In the genomic region with DNA sequence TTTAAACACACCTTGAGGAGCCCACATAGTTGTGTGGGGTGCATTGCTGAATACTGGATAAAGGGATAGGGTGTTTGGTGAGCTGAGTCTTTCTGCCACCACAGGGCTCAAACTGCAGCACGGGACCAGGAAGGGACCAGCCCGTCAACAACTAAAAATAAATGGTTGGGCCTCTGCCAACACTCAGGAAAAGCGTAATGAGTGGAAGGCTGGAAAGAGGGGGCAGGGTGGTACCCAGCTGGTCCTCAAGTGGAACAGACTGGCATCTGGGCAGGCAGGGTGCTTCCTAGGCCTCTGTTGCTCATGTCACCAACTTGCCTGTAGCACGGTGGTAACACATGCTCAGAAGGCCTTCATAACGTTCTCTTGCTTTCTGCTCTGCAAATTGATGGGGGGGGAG, we compare ENCODE assay signal across 8 mouse cellular contexts. TPM values are rescaled to one million over a fixed set of nuclear protein-coding genes. Genes with fewer than 3 reads are reported as not detected.
A peak's percentile ranks its signal among the peaks of the same experiment; 100 is the strongest.
DNase-seq lines count a peak whose midpoint lies in the region; ATAC-seq and TF ChIP-seq lines count a peak whose summit lies in the region.
"Had no signal": no experiment of that assay in that cellular context is flagged by ENCODE, and none has a peak within 500 bp of the region (broad histone marks: within the 10 kb centered on the region; RNA-seq: fewer than 3 reads in every experiment).

No protein-coding gene starts in this region.

- no peak overlapping the region for H3K4me3 ChIP-seq in layer of hippocampus, adult 2 months
- no peak overlapping the region for H3K4me3 ChIP-seq in forebrain, embryonic 14.5 days (ENCODE audit: low read depth, low read length)
- no peak overlapping the region for H3K4me3 ChIP-seq in intestine, embryonic 16.5 days (ENCODE audit: low read length)
- H3K4me3 ChIP-seq in olfactory bulb, adult 2 months (ENCODE audit: insufficient read depth, low read depth, low read length) = no peak overlapping the region
- H3K4me3 ChIP-seq: megakaryocyte, embryonic 14.5 days had no signal

- no peaks in the 10 kb centered on the region for H3K36me3 ChIP-seq in forebrain, embryonic 14.5 days (ENCODE audit: control insufficient read depth, insufficient read depth, low read length)
- H3K36me3 ChIP-seq in intestine, embryonic 16.5 days (ENCODE audit: control insufficient read depth, insufficient read depth, low read length) = no peaks in the 10 kb centered on the region

- no peaks in the 10 kb centered on the region for H3K9me3 ChIP-seq in forebrain, embryonic 14.5 days (replicated peaks; ENCODE audit: control insufficient read depth, low read length)
- no peaks in the 10 kb centered on the region for H3K9me3 ChIP-seq in intestine, embryonic 16.5 days (ENCODE audit: control insufficient read depth, low read length)
- H3K9me3 ChIP-seq: megakaryocyte, embryonic 14.5 days had no signal

- peak overlapping the region; percentile 86 for H3K27ac ChIP-seq in layer of hippocampus, adult 2 months
- H3K27ac ChIP-seq in forebrain, embryonic 14.5 days (ENCODE audit: low read depth, low read length) = no peak overlapping the region
- peak overlapping the region; percentile 73 for H3K27ac ChIP-seq in intestine, embryonic 16.5 days (ENCODE audit: low read length)
- 0 out of 2 replicates have a peak overlapping the region, but pooled peaks have one; percentile 2 for H3K27ac ChIP-seq in olfactory bulb, adult 2 months (ENCODE audit: insufficient read depth, low read depth, low read length)

- whole genome bisulfite sequencing in forebrain, embryonic 14.5 days = 37% methylated on average over 5 of the region's 5 CpGs
- WGBS in intestine, embryonic 16.5 days = 50% methylated on average over 5 of the region's 5 CpGs
- 23% methylated on average over 5 of the region's 5 CpGs for WGBS in olfactory bulb, adult 2 months

- ATAC-seq in forebrain, embryonic 14.5 days = peak; percentile 56; the same call in 1 of the 2 replicates
- no peak for ATAC-seq in intestine, embryonic 16.5 days
- ATAC-seq in frontal cortex, adult (ENCODE audit: low TSS enrichment) = no peak

- TF ChIP-seq CTCF in layer of hippocampus, adult 2 months (conservative IDR thresholded peaks at IDR 0.05) = no peak
- no peak for TF ChIP-seq CTCF in olfactory bulb, adult 2 months (IDR thresholded peaks at IDR 0.05; ENCODE audit: insufficient read depth, low read depth, low read length)

- no peak overlapping the region for H3K9ac ChIP-seq in forebrain, embryonic 14.5 days (ENCODE audit: low read length)
- 0 out of 2 replicates have a peak overlapping the region, but pooled peaks have one; percentile 38 for H3K9ac ChIP-seq in intestine, embryonic 16.5 days (ENCODE audit: low read depth, low read length)

- no peak for TF ChIP-seq POLR2A in olfactory bulb, adult 2 months (IDR thresholded peaks at IDR 0.05; ENCODE audit: insufficient read depth, low read depth, low read length)

- H3K4me2 ChIP-seq in forebrain, embryonic 14.5 days (ENCODE audit: low read length) = no peak overlapping the region
- no peak overlapping the region for H3K4me2 ChIP-seq in intestine, embryonic 16.5 days (ENCODE audit: low read depth, low read length)

- H3K27me3 ChIP-seq in forebrain, embryonic 14.5 days (replicated peaks; ENCODE audit: control insufficient read depth, insufficient read depth, low read length) = no peaks in the 10 kb centered on the region
- no peaks in the 10 kb centered on the region; the same call in 1 of the 2 replicates for H3K27me3 ChIP-seq in intestine, embryonic 16.5 days (replicated peaks; ENCODE audit: control insufficient read depth, insufficient read depth, low read length)

- peaks cover 15% of the 10 kb centered on the region for H3K4me1 ChIP-seq in forebrain, embryonic 14.5 days (ENCODE audit: control insufficient read depth, insufficient read depth, low read length)
- H3K4me1 ChIP-seq in intestine, embryonic 16.5 days (ENCODE audit: control insufficient read depth, insufficient read depth, low read length) = peaks cover 52% of the 10 kb centered on the region
- peaks cover 48% of the 10 kb centered on the region for H3K4me1 ChIP-seq in olfactory bulb, adult 2 months (ENCODE audit: control insufficient read depth, insufficient read depth, low read length)

- DNase-seq in layer of hippocampus, adult 2 months (ENCODE audit: low spot score in 2 of 2) = no peak
- DNase-seq in layer of hippocampus, postnatal 36 days = no peak
- peak; percentile 56 for DNase-seq in forebrain, embryonic 14.5 days (ENCODE audit: low spot score)
- DNase-seq in thymus, postnatal 0 days (ENCODE audit: low spot score) = no peak

RNA-seq across cellular contexts. Expression of a gene that starts 56.5 kb away (rescaled TPM):
- 10 to 100 TPM; 33.4 to 37.1 TPM for total RNA-seq in layer of hippocampus, adult 2 months (2021)
- 10 to 100 TPM; 29.7 to 30.6 TPM for total RNA-seq in layer of hippocampus, postnatal 36 days (2021)
- polyA plus RNA-seq in forebrain, embryonic 14.5 days (2014; fragmentation: Nextera tagmentation; extraction: Ambion mirVana) = 31.4 and 35.7 TPM in 2 replicates
- polyA plus RNA-seq in intestine, embryonic 16.5 days (2015; fragmentation: Nextera tagmentation; extraction: Ambion mirVana) = 26.6 and 29.2 TPM in 2 replicates
- polyA plus RNA-seq in olfactory bulb, adult 2 months (2012; ENCODE audit: insufficient read depth, insufficient read length, low replicate concordance, missing spikeins) = not detected in 2 replicates
- 64.7 and 77.2 TPM in 2 replicates for polyA plus RNA-seq in thymus, postnatal 0 days (2015; fragmentation: Nextera tagmentation; extraction: Ambion mirVana)

Comparison
In these comparisons a context has a peak if more than half of its experiments do, and no peak if none do; other contexts are left out.
1. RNA of a gene that starts 56.5 kb away (polyA plus RNA-seq): 64.7 to 77.2 TPM in thymus, postnatal 0 days, 31.4 to 35.7 TPM in forebrain, embryonic 14.5 days and 26.6 to 29.2 TPM in intestine, embryonic 16.5 days; not detected in olfactory bulb, adult 2 months; every median in the first group is over 10 times any median in the second.